Mouse (Mus musculus): ENCODE data around the gene Trpc4ap. TPM values are rescaled to one million over a fixed set of nuclear protein-coding genes. Genes with fewer than 3 reads are reported as not detected.

Trpc4ap gene
- polyA plus RNA-seq, 1 experiment from 2014 or later = 102 TPM

DNA sequence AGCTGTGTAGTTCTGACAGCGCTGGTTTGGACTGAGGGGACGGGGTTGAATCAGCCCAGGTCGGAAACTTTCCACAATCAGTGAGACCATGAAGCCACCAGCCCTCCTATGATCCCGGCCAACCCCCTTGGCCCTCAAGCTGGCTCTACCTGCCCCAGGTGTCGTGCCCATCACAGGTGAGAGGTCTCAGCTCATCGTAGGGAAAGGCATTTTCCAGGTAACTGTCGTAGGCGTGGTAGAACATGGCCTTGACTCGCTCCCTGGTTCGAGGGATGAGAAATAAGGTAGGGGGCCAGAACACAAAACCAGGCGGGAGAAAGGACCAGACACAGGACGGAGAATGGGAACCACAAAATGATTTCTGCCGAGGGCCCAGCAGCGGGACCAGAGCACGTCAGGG lies 36.6 kb upstream of the Trpc4ap start:
- H3K9ac ChIP-seq (ENCODE audit: low read depth, low read length) = peak overlapping the region; percentile 64
- 3% methylated on average over 15 of the region's 15 CpGs for WGBS
- H3K27me3 ChIP-seq (ENCODE audit: insufficient read depth, low read length) = no peaks in the 10 kb centered on the region
- no peaks in the 10 kb centered on the region for H3K36me3 ChIP-seq (ENCODE audit: insufficient read depth, low read length)
- H3K9me3 ChIP-seq (replicated peaks; ENCODE audit: low read length) = no peaks in the 10 kb centered on the region
- H3K4me2 ChIP-seq (ENCODE audit: low read length) = peak overlapping the region; percentile 87
- peak overlapping the region; percentile 86 for H3K4me3 ChIP-seq (replicated peaks; ENCODE audit: low read depth, low read length)
- no peak for DNase-seq (ENCODE audit: low spot score)
- no peak overlapping the region for H3K27ac ChIP-seq
- peaks cover 4% of the 10 kb centered on the region; the same call in 1 of the 2 replicates for H3K4me1 ChIP-seq (replicated peaks; ENCODE audit: insufficient read depth, low read length)
- ATAC-seq (replicated peaks; ENCODE audit: low FRiP score, low read depth) = peak; percentile 44; the same call in 1 of the 2 replicates
- TF ChIP-seq CTCF (IDR thresholded peaks at IDR 0.05; ENCODE audit: low read depth) = no peak

DNA sequence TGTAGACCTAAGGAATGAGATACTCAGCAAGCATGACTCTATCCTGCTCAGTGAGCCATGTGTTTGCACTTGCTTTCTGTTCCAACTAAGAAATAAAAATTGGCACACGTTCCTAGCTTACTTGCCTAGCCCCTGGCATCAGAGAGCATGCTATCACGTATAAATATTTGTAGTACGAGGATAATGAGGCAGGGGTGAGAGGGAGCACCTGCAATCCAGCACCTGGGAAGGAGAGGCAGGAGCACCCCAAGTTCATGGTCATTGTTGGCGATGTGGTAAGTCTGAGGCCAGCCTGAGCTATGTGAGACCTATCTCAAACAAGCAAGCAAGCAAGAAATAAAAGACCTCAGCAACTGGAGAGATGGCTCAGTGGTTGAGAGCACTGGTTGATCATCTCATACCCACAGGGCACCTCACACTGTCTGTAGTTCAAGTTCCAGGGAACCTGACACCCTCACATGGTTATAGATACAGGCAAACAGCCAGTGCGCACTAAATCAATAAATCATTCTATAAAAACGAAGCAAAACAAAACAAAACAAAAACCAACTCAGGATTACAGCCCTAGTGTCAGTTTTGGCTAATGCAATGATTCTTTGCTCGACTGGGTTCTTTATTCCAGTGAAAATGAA lies 35.7 kb upstream of the Trpc4ap start:
- no peaks in the 10 kb centered on the region for H3K27me3 ChIP-seq (ENCODE audit: insufficient read depth, low read length)
- no peak overlapping the region for H3K27ac ChIP-seq
- TF ChIP-seq CTCF (IDR thresholded peaks at IDR 0.05; ENCODE audit: low read depth) = no peak
- no peaks in the 10 kb centered on the region for H3K9me3 ChIP-seq (replicated peaks; ENCODE audit: low read length)
- DNase-seq (ENCODE audit: low spot score) = no peak
- H3K36me3 ChIP-seq (ENCODE audit: insufficient read depth, low read length) = no peaks in the 10 kb centered on the region
- H3K4me2 ChIP-seq (ENCODE audit: low read length) = 0 out of 2 replicates have a peak overlapping the region, but pooled peaks have one; percentile 87
- H3K9ac ChIP-seq (ENCODE audit: low read depth, low read length) = no peak overlapping the region
- H3K4me3 ChIP-seq (replicated peaks; ENCODE audit: low read depth, low read length) = no peak overlapping the region
- WGBS = 47% methylated on average over 7 of the region's 7 CpGs
- no peak for ATAC-seq (replicated peaks; ENCODE audit: low FRiP score, low read depth)
- H3K4me1 ChIP-seq (replicated peaks; ENCODE audit: insufficient read depth, low read length) = peaks cover 4% of the 10 kb centered on the region; the same call in 1 of the 2 replicates

DNA sequence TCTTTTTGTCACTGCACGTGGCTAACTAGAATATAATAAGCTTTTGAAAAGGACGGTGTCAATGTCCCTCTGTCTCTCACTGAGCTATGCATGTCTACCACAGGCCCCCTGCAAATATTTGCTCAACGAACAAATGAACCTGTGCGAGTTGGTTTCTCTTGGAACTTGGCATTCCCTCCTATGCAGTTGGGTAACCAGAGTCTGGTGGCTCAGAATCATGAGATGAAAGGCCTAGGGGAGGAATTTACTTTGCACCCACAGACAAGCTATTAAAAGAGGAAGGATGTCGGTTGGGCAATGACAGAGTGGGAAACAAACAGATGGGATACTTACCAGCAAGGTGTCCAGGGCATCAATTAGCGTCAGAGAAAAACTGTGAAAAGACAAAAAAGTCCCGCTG lies 34.1 kb upstream of the Trpc4ap start:
- H3K27ac ChIP-seq = no peak overlapping the region
- H3K9me3 ChIP-seq (replicated peaks; ENCODE audit: low read length) = no peaks in the 10 kb centered on the region
- H3K4me3 ChIP-seq (replicated peaks; ENCODE audit: low read depth, low read length) = no peak overlapping the region
- H3K27me3 ChIP-seq (ENCODE audit: insufficient read depth, low read length) = no peaks in the 10 kb centered on the region
- H3K4me2 ChIP-seq (ENCODE audit: low read length) = no peak overlapping the region
- DNase-seq (ENCODE audit: low spot score) (no peak), ATAC-seq (replicated peaks; ENCODE audit: low FRiP score, low read depth) (no peak)
- 85% methylated on average over 7 of the region's 7 CpGs for WGBS
- no peaks in the 10 kb centered on the region for H3K36me3 ChIP-seq (ENCODE audit: insufficient read depth, low read length)
- H3K4me1 ChIP-seq (replicated peaks; ENCODE audit: insufficient read depth, low read length) = peaks cover 4% of the 10 kb centered on the region; the same call in 1 of the 2 replicates
- TF ChIP-seq CTCF (IDR thresholded peaks at IDR 0.05; ENCODE audit: low read depth) = no peak
- no peak overlapping the region for H3K9ac ChIP-seq (ENCODE audit: low read depth, low read length)

DNA sequence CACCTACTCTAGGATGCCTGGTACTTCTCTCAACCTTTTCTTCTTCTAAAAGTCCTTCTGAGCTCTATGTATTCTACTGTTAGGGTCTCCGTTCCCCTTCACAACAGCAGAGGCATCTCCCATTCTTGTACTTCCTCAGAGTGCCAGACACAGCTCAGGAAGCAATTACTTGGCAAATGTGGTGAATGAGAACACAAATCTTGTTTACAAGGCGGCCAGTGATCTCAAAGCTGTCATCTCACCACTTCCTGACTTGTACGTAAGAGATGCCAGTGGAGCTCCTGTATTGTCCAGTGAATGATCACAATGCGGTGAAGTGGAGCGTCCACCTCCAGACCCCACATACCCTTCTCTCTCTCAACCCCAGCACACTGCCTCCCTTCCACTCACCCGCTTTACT lies 32.3 kb upstream of the Trpc4ap start:
- no peak overlapping the region for H3K27ac ChIP-seq
- WGBS = 73% methylated on average over 6 of the region's 6 CpGs
- peaks cover 4% of the 10 kb centered on the region; the same call in 1 of the 2 replicates for H3K4me1 ChIP-seq (replicated peaks; ENCODE audit: insufficient read depth, low read length)
- no peaks in the 10 kb centered on the region for H3K9me3 ChIP-seq (replicated peaks; ENCODE audit: low read length)
- no peaks in the 10 kb centered on the region for H3K36me3 ChIP-seq (ENCODE audit: insufficient read depth, low read length)
- ATAC-seq (replicated peaks; ENCODE audit: low FRiP score, low read depth) (no peak), DNase-seq (ENCODE audit: low spot score) (no peak)
- TF ChIP-seq CTCF (IDR thresholded peaks at IDR 0.05; ENCODE audit: low read depth) = no peak
- H3K4me2 ChIP-seq (ENCODE audit: low read length) = no peak overlapping the region
- H3K27me3 ChIP-seq (ENCODE audit: insufficient read depth, low read length) = no peaks in the 10 kb centered on the region
- no peak overlapping the region for H3K9ac ChIP-seq (ENCODE audit: low read depth, low read length)
- no peak overlapping the region for H3K4me3 ChIP-seq (replicated peaks; ENCODE audit: low read depth, low read length)

DNA sequence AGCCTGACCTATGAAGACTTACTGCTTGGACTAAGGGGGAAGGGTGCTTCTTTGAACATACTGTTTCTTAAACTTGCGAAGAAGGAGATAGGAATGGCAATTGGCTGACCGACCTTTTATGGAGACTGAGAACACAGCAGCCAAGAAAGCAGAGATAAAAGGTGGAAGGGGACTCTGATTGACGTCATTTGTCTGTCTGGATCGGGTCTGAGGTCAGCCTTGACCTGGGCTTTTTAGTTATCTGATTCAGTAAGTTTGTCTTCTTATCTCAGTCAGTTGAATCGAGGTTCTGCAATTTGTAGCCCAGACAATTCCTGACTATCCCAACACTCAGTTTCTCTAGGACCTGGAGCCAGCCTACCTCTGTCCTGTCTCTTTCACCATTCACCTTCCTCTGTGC lies 31.9 kb upstream of the Trpc4ap start:
- H3K9me3 ChIP-seq (replicated peaks; ENCODE audit: low read length) = no peaks in the 10 kb centered on the region
- TF ChIP-seq CTCF (IDR thresholded peaks at IDR 0.05; ENCODE audit: low read depth) = no peak
- H3K9ac ChIP-seq (ENCODE audit: low read depth, low read length) = no peak overlapping the region
- no peak for ATAC-seq (replicated peaks; ENCODE audit: low FRiP score, low read depth)
- no peaks in the 10 kb centered on the region for H3K36me3 ChIP-seq (ENCODE audit: insufficient read depth, low read length)
- 75% methylated on average over 5 of the region's 5 CpGs for WGBS
- H3K4me3 ChIP-seq (replicated peaks; ENCODE audit: low read depth, low read length) = no peak overlapping the region
- H3K4me1 ChIP-seq (replicated peaks; ENCODE audit: insufficient read depth, low read length) = peaks cover 4% of the 10 kb centered on the region; the same call in 1 of the 2 replicates
- no peak overlapping the region for H3K27ac ChIP-seq
- no peaks in the 10 kb centered on the region for H3K27me3 ChIP-seq (ENCODE audit: insufficient read depth, low read length)
- no peak for DNase-seq (ENCODE audit: low spot score)
- H3K4me2 ChIP-seq (ENCODE audit: low read length) = no peak overlapping the region

DNA sequence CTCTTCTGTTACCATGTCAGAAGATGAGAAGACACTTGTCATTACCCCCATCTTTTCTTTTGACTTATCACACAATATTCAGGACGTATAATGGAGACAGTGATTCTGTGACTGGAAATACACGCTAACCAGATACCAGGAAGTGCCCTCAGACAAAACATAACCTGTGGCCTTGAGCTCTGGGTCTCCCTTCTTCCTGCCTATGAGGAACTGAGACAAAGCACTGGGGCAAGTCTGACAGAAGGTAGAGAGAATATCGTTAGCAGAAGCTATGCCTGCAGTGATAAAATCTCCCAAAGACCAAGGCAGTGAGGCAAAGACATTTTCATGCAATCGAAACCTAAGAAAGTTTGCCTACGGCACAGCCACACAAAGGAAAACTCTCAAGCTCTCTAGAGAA lies 28.4 kb upstream of the Trpc4ap start:
- H3K27ac ChIP-seq = no peak overlapping the region
- no peak for TF ChIP-seq CTCF (IDR thresholded peaks at IDR 0.05; ENCODE audit: low read depth)
- H3K9me3 ChIP-seq (replicated peaks; ENCODE audit: low read length) = no peaks in the 10 kb centered on the region
- H3K27me3 ChIP-seq (ENCODE audit: insufficient read depth, low read length) = no peaks in the 10 kb centered on the region
- H3K4me3 ChIP-seq (replicated peaks; ENCODE audit: low read depth, low read length) = no peak overlapping the region
- H3K36me3 ChIP-seq (ENCODE audit: insufficient read depth, low read length) = peaks cover 7% of the 10 kb centered on the region; the same call in 1 of the 2 replicates
- H3K4me1 ChIP-seq (replicated peaks; ENCODE audit: insufficient read depth, low read length) = no peaks in the 10 kb centered on the region
- DNase-seq (ENCODE audit: low spot score) (no peak), ATAC-seq (replicated peaks; ENCODE audit: low FRiP score, low read depth) (no peak)
- no peak overlapping the region for H3K9ac ChIP-seq (ENCODE audit: low read depth, low read length)
- WGBS = 79% methylated on average over 5 of the region's 5 CpGs
- H3K4me2 ChIP-seq (ENCODE audit: low read length) = no peak overlapping the region

Measured in kidney, postnatal 0 days (tissue).